Mouse (Mus musculus): Measurements from ENCODE around the gene Zmiz1. TPM values are rescaled to one million over a fixed set of nuclear protein-coding genes. Genes with fewer than 3 reads are reported as not detected.

Zmiz1 gene
- polyA plus RNA-seq, 1 experiment from 2014 or later = 12.4 TPM

DNA sequence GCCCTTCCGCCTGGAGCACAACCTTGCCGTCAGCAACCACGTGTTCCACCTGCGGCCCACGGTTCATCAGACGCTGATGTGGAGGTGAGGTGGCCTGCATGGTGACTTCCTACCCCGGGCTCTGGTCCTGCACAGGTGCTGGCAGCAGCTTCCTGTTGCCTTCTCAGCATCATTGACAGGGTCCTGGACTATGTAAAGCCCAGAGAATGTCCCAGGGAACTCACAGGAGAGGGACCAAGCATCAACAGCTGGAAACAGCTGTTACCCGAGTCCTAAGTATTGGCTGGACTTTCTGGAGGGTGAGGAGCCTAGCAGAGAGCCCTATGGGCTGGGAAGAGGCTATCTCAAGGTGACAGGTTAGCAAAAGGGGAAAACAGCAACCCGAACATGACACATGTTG, 192.9 kb downstream of the Zmiz1 start:
- Histone ChIP-seq H3K36me3 (ENCODE audit: control insufficient read depth, insufficient read depth) (peaks cover 99% of the 10 kb centered on the region), H3K4me2 (replicated peaks; ENCODE audit: low read depth) (no peak overlapping the region), H3K9ac (ENCODE audit: low read depth, low read length) (no peak overlapping the region), H3K4me3 (ENCODE audit: low read depth, low read length) (no peak overlapping the region), H3K9me3 (ENCODE audit: control insufficient read depth) (no peaks in the 10 kb centered on the region), H3K27me3 (replicated peaks; ENCODE audit: control insufficient read depth, insufficient read depth, low read length) (no peaks in the 10 kb centered on the region), H3K4me1 (replicated peaks; ENCODE audit: control insufficient read depth, insufficient read depth, low read length) (no peaks in the 10 kb centered on the region), H3K27ac (ENCODE audit: low read depth, low read length) (no peak overlapping the region)
- ATAC-seq = no peak
- no peak for TF ChIP-seq CTCF (IDR thresholded peaks at IDR 0.05; ENCODE audit: low read depth)
- WGBS = 86% methylated on average over 9 of the region's 9 CpGs

DNA sequence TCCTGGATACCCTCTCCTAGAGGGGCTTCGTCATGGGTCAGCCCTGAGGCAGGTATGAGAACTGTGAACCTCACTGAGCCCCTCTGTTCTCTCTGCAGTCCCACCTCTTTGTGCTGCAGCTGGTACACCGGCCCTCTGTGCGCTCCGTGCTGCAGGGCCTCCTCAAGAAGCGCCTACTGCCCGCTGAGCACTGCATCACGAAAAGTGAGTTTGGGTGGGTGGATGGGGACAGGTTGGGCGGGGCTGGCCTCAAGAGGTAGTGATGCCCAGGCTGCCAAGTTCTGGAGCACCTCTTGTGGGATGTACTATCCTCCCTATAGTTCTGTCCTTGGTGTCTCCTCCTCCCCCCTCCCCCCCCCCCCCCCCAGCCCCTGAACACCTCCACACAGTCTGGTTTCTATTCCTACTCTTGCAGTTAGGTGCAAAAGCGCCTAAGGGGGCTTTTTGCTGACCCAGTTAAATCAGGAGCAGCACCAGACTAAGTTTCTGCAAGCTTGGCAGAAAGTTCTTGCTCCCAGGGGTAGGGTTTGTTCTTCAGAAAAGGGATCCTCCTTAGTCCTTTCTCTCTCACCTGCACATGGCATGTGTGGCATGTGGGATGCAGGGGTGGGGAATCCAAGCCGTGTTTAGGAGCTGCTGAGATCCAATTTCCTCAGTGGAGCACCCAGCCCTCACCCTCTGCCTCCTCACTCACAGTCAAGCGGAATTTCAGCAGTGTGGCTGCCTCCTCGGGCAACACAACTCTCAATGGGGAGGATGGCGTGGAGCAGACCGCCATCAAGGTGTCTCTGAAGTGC, 195.6 kb downstream of the Zmiz1 start:
- peaks cover 100% of the 10 kb centered on the region for H3K36me3 ChIP-seq (ENCODE audit: control insufficient read depth, insufficient read depth)

DNA sequence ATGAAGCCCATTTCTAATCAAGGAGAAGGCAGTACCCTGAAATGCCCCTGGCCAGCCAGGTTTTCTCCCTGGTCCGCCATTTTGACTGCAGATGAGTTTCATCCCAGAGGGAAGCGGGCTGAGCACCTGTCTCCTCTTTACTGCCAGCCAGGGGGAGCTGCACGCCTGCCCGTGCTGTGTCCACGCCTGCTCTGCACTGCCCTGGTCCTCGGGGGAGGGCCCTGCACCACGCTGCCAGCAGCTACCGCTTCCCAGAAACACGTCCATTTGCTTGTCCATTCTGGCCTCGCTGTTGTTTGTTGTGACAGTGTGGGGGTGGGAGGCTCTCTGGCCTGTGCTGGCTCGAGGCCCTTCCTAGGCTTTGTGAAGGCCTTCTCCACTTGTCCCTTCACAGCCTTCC, 201.7 kb downstream of the Zmiz1 start:
- Histone ChIP-seq H3K4me1 (replicated peaks; ENCODE audit: control insufficient read depth, insufficient read depth, low read length) (no peaks in the 10 kb centered on the region), H3K27ac (ENCODE audit: low read depth, low read length) (no peak overlapping the region), H3K4me3 (ENCODE audit: low read depth, low read length) (no peak overlapping the region), H3K4me2 (replicated peaks; ENCODE audit: low read depth) (no peak overlapping the region), H3K27me3 (replicated peaks; ENCODE audit: control insufficient read depth, insufficient read depth, low read length) (no peaks in the 10 kb centered on the region), H3K9ac (ENCODE audit: low read depth, low read length) (no peak overlapping the region), H3K9me3 (ENCODE audit: control insufficient read depth) (no peaks in the 10 kb centered on the region), H3K36me3 (ENCODE audit: control insufficient read depth, insufficient read depth) (peaks cover 97% of the 10 kb centered on the region)
- TF ChIP-seq CTCF (IDR thresholded peaks at IDR 0.05; ENCODE audit: low read depth) = peak; percentile 73
- ATAC-seq = 0 out of 2 replicates have a peak, but pooled peaks have one; percentile 26
- 65% methylated on average over 11 of the region's 11 CpGs for WGBS

More for the DNA sequence above, 195.6 kb downstream of the Zmiz1 start:
- TF ChIP-seq CTCF (IDR thresholded peaks at IDR 0.05; ENCODE audit: low read depth) = no peak
- 92% methylated on average over 14 of the region's 14 CpGs for WGBS
- Histone ChIP-seq H3K27ac (ENCODE audit: low read depth, low read length) (no peak overlapping the region), H3K4me2 (replicated peaks; ENCODE audit: low read depth) (no peak overlapping the region), H3K9me3 (ENCODE audit: control insufficient read depth) (no peaks in the 10 kb centered on the region), H3K9ac (ENCODE audit: low read depth, low read length) (no peak overlapping the region), H3K27me3 (replicated peaks; ENCODE audit: control insufficient read depth, insufficient read depth, low read length) (no peaks in the 10 kb centered on the region), H3K4me1 (replicated peaks; ENCODE audit: control insufficient read depth, insufficient read depth, low read length) (no peaks in the 10 kb centered on the region), H3K4me3 (ENCODE audit: low read depth, low read length) (no peak overlapping the region)
- ATAC-seq = no peak

DNA sequence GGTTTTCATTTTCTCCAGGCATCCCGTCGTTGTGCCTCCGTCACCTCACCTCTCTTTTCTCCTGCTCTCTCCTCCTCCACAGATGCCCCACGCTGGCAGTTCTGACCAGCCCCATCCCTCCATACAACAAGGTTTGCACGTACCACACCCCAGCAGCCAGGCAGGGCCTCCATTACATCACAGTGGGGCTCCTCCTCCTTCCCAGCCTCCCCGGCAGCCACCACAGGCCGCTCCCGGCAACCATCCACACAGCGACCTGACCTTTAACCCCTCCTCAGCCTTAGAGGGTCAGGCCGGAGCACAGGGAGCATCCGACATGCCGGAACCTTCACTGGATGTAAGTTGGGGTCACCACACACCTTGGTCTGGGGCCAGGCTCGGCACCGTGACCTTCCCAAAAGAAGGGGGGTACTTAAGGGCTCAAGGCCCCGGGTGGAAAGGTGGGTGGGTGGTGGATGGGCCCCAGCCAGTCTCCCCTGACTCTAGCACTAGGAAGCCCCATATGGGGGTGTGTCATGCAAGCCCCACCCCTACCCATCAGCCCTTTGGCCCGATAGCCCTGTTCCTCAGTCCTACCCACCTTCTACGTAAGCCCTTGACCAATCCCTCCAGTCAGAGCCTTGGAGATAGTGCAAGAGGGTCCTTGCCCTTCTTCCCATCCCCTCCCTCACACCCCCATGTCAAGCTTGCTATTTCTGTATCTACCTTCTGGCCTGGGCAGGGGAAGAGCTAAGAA, 202.4 kb downstream of the Zmiz1 start:
- no peak overlapping the region for H3K4me3 ChIP-seq (ENCODE audit: low read depth, low read length)
- no peak overlapping the region for H3K4me2 ChIP-seq (replicated peaks; ENCODE audit: low read depth)
- no peaks in the 10 kb centered on the region for H3K27me3 ChIP-seq (replicated peaks; ENCODE audit: control insufficient read depth, insufficient read depth, low read length)
- H3K9ac ChIP-seq (ENCODE audit: low read depth, low read length) = no peak overlapping the region
- H3K27ac ChIP-seq (ENCODE audit: low read depth, low read length) = no peak overlapping the region
- TF ChIP-seq CTCF (IDR thresholded peaks at IDR 0.05; ENCODE audit: low read depth) = no peak
- H3K4me1 ChIP-seq (replicated peaks; ENCODE audit: control insufficient read depth, insufficient read depth, low read length) = no peaks in the 10 kb centered on the region
- peak; percentile 20; the same call in 1 of the 2 replicates for ATAC-seq
- peaks cover 92% of the 10 kb centered on the region for H3K36me3 ChIP-seq (ENCODE audit: control insufficient read depth, insufficient read depth)
- no peaks in the 10 kb centered on the region for H3K9me3 ChIP-seq (ENCODE audit: control insufficient read depth)
- WGBS = 70% methylated on average over 15 of the region's 17 CpGs

DNA sequence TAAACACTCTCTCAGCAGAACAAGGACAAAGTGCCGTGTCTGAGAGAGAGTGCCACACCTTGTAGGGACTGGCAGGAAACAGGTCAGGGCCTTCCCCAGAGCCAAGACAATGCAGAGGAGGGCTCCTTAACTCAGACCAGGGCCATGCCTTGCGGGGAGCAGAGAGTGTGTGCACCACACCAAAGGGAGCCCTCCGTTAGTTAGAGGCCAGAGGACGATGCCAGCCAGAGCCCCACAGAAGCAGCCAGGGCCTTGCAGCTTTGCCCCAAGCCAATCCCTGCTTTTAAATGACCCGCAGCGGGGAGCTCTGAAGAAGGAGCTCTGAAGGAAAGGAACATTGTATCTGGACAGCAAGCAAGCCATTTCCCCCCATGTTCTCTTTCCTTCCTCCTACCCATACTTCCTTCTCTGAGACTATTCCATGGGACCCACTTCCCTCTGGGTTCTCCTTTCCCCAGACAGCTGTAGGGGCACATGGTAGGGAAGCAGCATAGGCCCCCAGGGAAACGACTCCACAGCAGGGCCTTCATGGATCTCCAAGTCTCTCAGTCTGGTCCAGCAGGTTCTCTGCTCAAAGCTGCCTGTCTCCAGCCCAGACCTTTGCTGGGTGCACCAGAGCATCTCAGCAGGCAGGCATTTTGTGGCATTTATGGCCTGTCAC, 204.8 kb downstream of the Zmiz1 start:
- Histone ChIP-seq H3K9me3 (ENCODE audit: control insufficient read depth) (no peaks in the 10 kb centered on the region), H3K4me2 (replicated peaks; ENCODE audit: low read depth) (no peak overlapping the region), H3K27ac (ENCODE audit: low read depth, low read length) (no peak overlapping the region), H3K36me3 (ENCODE audit: control insufficient read depth, insufficient read depth) (peaks cover 69% of the 10 kb centered on the region), H3K4me3 (ENCODE audit: low read depth, low read length) (no peak overlapping the region), H3K27me3 (replicated peaks; ENCODE audit: control insufficient read depth, insufficient read depth, low read length) (no peaks in the 10 kb centered on the region), H3K9ac (ENCODE audit: low read depth, low read length) (no peak overlapping the region), H3K4me1 (replicated peaks; ENCODE audit: control insufficient read depth, insufficient read depth, low read length) (no peaks in the 10 kb centered on the region)
- WGBS = 79% methylated on average over 7 of the region's 7 CpGs
- no peak for TF ChIP-seq CTCF (IDR thresholded peaks at IDR 0.05; ENCODE audit: low read depth)
- ATAC-seq = no peak

DNA sequence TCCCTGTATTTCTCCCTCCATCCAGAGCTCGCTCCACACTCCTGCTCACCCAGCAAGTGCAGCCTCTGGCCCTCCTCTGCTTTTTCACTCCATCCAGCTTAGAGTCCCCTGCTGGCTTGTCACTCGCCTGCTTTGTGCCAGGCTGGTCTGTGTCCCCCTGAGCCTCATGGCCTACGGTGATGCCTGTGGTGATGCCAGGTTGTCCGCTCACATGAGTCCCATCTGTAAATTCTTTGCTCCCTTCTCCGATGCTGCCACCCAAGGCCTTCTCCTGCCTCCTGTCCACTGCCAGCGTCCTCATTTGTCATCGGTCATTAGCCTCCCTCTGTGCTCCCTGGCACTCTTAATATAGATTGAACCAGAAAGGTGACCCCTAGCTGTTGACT, 205.3 kb downstream of the Zmiz1 start:
- ATAC-seq = no peak
- WGBS = 82% methylated on average over 7 of the region's 7 CpGs
- Histone ChIP-seq H3K27me3 (replicated peaks; ENCODE audit: control insufficient read depth, insufficient read depth, low read length) (no peaks in the 10 kb centered on the region), H3K9me3 (ENCODE audit: control insufficient read depth) (no peaks in the 10 kb centered on the region), H3K9ac (ENCODE audit: low read depth, low read length) (no peak overlapping the region), H3K36me3 (ENCODE audit: control insufficient read depth, insufficient read depth) (peaks cover 66% of the 10 kb centered on the region), H3K4me1 (replicated peaks; ENCODE audit: control insufficient read depth, insufficient read depth, low read length) (no peaks in the 10 kb centered on the region), H3K4me2 (replicated peaks; ENCODE audit: low read depth) (no peak overlapping the region), H3K4me3 (ENCODE audit: low read depth, low read length) (no peak overlapping the region), H3K27ac (ENCODE audit: low read depth, low read length) (no peak overlapping the region)
- TF ChIP-seq CTCF (IDR thresholded peaks at IDR 0.05; ENCODE audit: low read depth) = no peak

Data from intestine, postnatal 0 days (tissue).